Mouse (Mus musculus) CH12.LX (cell line): ENCODE results near the gene Phc2. TPM values are rescaled to one million over a fixed set of nuclear protein-coding genes. Genes with fewer than 3 reads are reported as not detected.

Source experiments
- DNase-seq: peaks from one replicate; pipeline ENCODE4 v3.0.0-alpha.2; 2013; ENCODE audit errors: extremely low read depth
- H3K27ac ChIP-seq: 2 replicates; pipeline ENCODE4 v1.5.1; 2012; ENCODE audit warnings: low read depth, mild to moderate bottlenecking, control low read depth, moderate library complexity; ENCODE audit not compliant: insufficient read depth
- H3K27me3 ChIP-seq: replicated peaks from 2 replicates; pipeline ENCODE3; 2012; ENCODE audit warnings: inconsistent platforms
- H3K36me3 ChIP-seq, 2 experiments: replicated peaks in 1 of 2; 2 replicates each; pipeline versions ENCODE3 to v1.6.1; 2012; ENCODE audit warnings: inconsistent platforms in 1 of 2, low read length in 1 of 2, mild to moderate bottlenecking in 1 of 2, mixed read lengths in 1 of 2, moderate library complexity in 1 of 2; ENCODE audit not compliant: control insufficient read depth in 1 of 2, insufficient read depth in 1 of 2
- H3K4me1 ChIP-seq, 2 experiments: 2 replicates each; pipeline ENCODE4 v1.6.1; 2012; ENCODE audit warnings: inconsistent platforms in 1 of 2, moderate library complexity in 1 of 2; ENCODE audit not compliant: insufficient read depth in 2 of 2, control insufficient read depth in 1 of 2
- H3K4me2 ChIP-seq: 2 replicates; pipeline ENCODE4 v1.6.1; 2012; ENCODE audit warnings: low read depth, mild to moderate bottlenecking, control low read depth; ENCODE audit not compliant: poor library complexity, insufficient read depth, severe bottlenecking
- H3K4me3 ChIP-seq, 3 experiments: fragments of 150-350 bp in 1 of 3; sonication (generic) in 1 of 3; replicated peaks in 1 of 3; 2 replicates each; pipeline versions ENCODE3 to v1.5.1; 2011 to 2012; ENCODE audit warnings: low read depth in 2 of 3, low read length in 2 of 3, mild to moderate bottlenecking in 2 of 3, moderate library complexity in 2 of 3, control low read depth in 1 of 3, improper control_type of control experiment in 1 of 3, inconsistent platforms in 1 of 3, mixed read lengths in 1 of 3; ENCODE audit not compliant: poor library complexity in 1 of 3
- H3K79me2 ChIP-seq: replicated peaks from 2 replicates; pipeline ENCODE4 v1.6.1; 2012; ENCODE audit warnings: mild to moderate bottlenecking, moderate library complexity; ENCODE audit not compliant: control insufficient read depth, poor library complexity, insufficient read depth, severe bottlenecking; ENCODE audit errors: extremely low read depth
- H3K9ac ChIP-seq: 2 replicates; pipeline ENCODE4 v1.6.1; 2012; ENCODE audit warnings: low read depth, mild to moderate bottlenecking, control low read depth, moderate library complexity; ENCODE audit not compliant: insufficient read depth
- H3K9me3 ChIP-seq: replicated peaks from 2 replicates; pipeline ENCODE3; 2012; ENCODE audit warnings: low read length, inconsistent platforms, mixed read lengths
- BHLHE40 ChIP-seq: IDR thresholded peaks from 2 replicates; pipeline ENCODE4 v1.6.1; 2011; ENCODE audit warnings: mild to moderate bottlenecking, low read depth, low read length, improper control_type of control experiment
- CHD1 ChIP-seq: IDR thresholded peaks from 2 replicates; pipeline ENCODE4 v1.6.1; 2012; ENCODE audit warnings: low read depth, low read length, improper control_type of control experiment, inconsistent platforms
- CHD2 ChIP-seq: IDR thresholded peaks from 2 replicates; pipeline ENCODE4 v1.6.1; 2011; ENCODE audit warnings: low read length, improper control_type of control experiment
- E2F4 ChIP-seq: IDR thresholded peaks from 2 replicates; pipeline ENCODE4 v1.6.1; 2011; ENCODE audit warnings: low read depth, low read length, improper control_type of control experiment; ENCODE audit not compliant: insufficient replicate concordance
- ELF1 ChIP-seq: IDR thresholded peaks from 2 replicates; pipeline ENCODE4 v1.6.1; 2014; ENCODE audit warnings: low read depth, mild to moderate bottlenecking, inconsistent platforms, low read length, improper control_type of control experiment
- EP300 ChIP-seq: IDR thresholded peaks from 2 replicates; pipeline ENCODE4 v1.6.1; 2011; ENCODE audit warnings: low read length, improper control_type of control experiment
- ETS1 ChIP-seq: conservative IDR thresholded peaks from 2 replicates; pipeline ENCODE4 v1.6.1; 2012; ENCODE audit warnings: low read depth, mild to moderate bottlenecking, inconsistent platforms, low read length, improper control_type of control experiment, moderate library complexity
- JUND ChIP-seq: conservative IDR thresholded peaks from 2 replicates; pipeline ENCODE4 v1.6.1; 2011; ENCODE audit warnings: low read depth, low read length, improper control_type of control experiment
- KAT2A ChIP-seq: IDR thresholded peaks from 2 replicates; pipeline ENCODE4 v1.6.1; 2012; ENCODE audit warnings: low read length, improper control_type of control experiment, inconsistent platforms; ENCODE audit not compliant: insufficient replicate concordance
- MAZ ChIP-seq: IDR thresholded peaks from 2 replicates; pipeline ENCODE4 v1.6.1; 2012; ENCODE audit warnings: low read depth, mild to moderate bottlenecking, inconsistent platforms, low read length, improper control_type of control experiment, moderate library complexity
- MEF2A ChIP-seq: IDR thresholded peaks from 2 replicates; pipeline ENCODE4 v1.6.1; 2014; ENCODE audit warnings: low read depth, mild to moderate bottlenecking, inconsistent platforms, low read length, improper control_type of control experiment, borderline replicate concordance
- MYC ChIP-seq: IDR thresholded peaks from 2 replicates; pipeline ENCODE4 v1.6.1; 2011; ENCODE audit warnings: low read depth, mild to moderate bottlenecking, improper control_type of control experiment, low read length
- NELFE ChIP-seq: IDR thresholded peaks from 2 replicates; pipeline ENCODE4 v1.6.1; 2011; ENCODE audit warnings: low read depth, low read length, improper control_type of control experiment
- POLR2A ChIP-seq: IDR thresholded peaks from 2 replicates; pipeline ENCODE4 v1.6.1; 2011; ENCODE audit warnings: low read depth, mild to moderate bottlenecking, improper control_type of control experiment, low read length
- POLR2AphosphoS2 ChIP-seq: IDR thresholded peaks from 2 replicates; pipeline ENCODE4 v1.6.1; 2011; ENCODE audit warnings: low read depth, low read length, improper control_type of control experiment
- RAD21 ChIP-seq: IDR thresholded peaks from 2 replicates; pipeline ENCODE4 v1.6.1; 2011; ENCODE audit warnings: low read depth, mild to moderate bottlenecking, low read length, improper control_type of control experiment, moderate library complexity
- RCOR1 ChIP-seq: conservative IDR thresholded peaks from 2 replicates; pipeline ENCODE4 v1.6.1; 2012; ENCODE audit warnings: low read depth, mild to moderate bottlenecking, inconsistent platforms, low read length, improper control_type of control experiment
- SIN3A ChIP-seq: IDR thresholded peaks from 2 replicates; pipeline ENCODE4 v1.6.1; 2012; ENCODE audit warnings: low read length, improper control_type of control experiment, inconsistent platforms
- SMC3 ChIP-seq: IDR thresholded peaks from 2 replicates; pipeline ENCODE4 v1.6.1; 2011; ENCODE audit warnings: low read depth, low read length, improper control_type of control experiment
- TCF12 ChIP-seq: IDR thresholded peaks from 2 replicates; pipeline ENCODE4 v1.6.1; 2014; ENCODE audit warnings: low read depth, mild to moderate bottlenecking, inconsistent platforms, low read length, improper control_type of control experiment
- UBTF ChIP-seq: IDR thresholded peaks from 2 replicates; pipeline ENCODE4 v1.6.1; 2012; ENCODE audit warnings: low read depth, mild to moderate bottlenecking, inconsistent platforms, low read length, improper control_type of control experiment, moderate library complexity
- ZC3H11A ChIP-seq: IDR thresholded peaks from 2 replicates; pipeline ENCODE4 v1.6.1; 2012; ENCODE audit warnings: low read depth, mild to moderate bottlenecking, inconsistent platforms, low read length, improper control_type of control experiment
- ZMIZ1 ChIP-seq: IDR thresholded peaks from 2 replicates; pipeline ENCODE4 v1.6.1; 2012; ENCODE audit warnings: low read depth, mild to moderate bottlenecking, inconsistent platforms, low read length, improper control_type of control experiment
- ZNF384 ChIP-seq: IDR thresholded peaks from 2 replicates; pipeline ENCODE4 v1.6.1; 2012; ENCODE audit warnings: low read depth, low read length, improper control_type of control experiment, inconsistent platforms
- dilution Hi-C: fragments of 300-500 bp; cut with MboI; formaldehyde crosslinking; loops from 2 replicates; pipeline ENCODE4 v1.14.3; 2020; ENCODE audit warnings: low sequenced_read_pairs; ENCODE audit not compliant: extremely low pct_unique_long_range_greater_than_20kb, extremely low pct_ligation_motif_present
- in situ Hi-C: fragments of 300-500 bp; cut with MboI; formaldehyde crosslinking; loops from 3 replicates; pipeline ENCODE4 v1.14.3; 2019; ENCODE audit warnings: low sequenced_read_pairs, low pct_ligation_motif_present, low pct_unique_long_range_greater_than_20kb, mixed read lengths
- polyA plus RNA-seq: library from polyadenylated mRNA; unstranded; fragments of >175 nt; gene quantifications from 2 replicates; pipeline ENCODE4 v1.2.1, GENCODE M21; 2012; ENCODE audit warnings: low read depth; ENCODE audit not compliant: insufficient read length
- total RNA-seq, 2 experiments: library from RNA; depleted of rRNA; stranded (reverse); fragments of 300-350 nt in 1 of 2; fragments of >200 nt in 1 of 2; gene quantifications; 2 replicates each; pipeline ENCODE4 v1.2.3; 2012 to 2014

The Phc2 gene
- total and polyA plus RNA-seq, 3 experiments: 24.1 to 53.2 (median 29.6) TPM

DNA sequence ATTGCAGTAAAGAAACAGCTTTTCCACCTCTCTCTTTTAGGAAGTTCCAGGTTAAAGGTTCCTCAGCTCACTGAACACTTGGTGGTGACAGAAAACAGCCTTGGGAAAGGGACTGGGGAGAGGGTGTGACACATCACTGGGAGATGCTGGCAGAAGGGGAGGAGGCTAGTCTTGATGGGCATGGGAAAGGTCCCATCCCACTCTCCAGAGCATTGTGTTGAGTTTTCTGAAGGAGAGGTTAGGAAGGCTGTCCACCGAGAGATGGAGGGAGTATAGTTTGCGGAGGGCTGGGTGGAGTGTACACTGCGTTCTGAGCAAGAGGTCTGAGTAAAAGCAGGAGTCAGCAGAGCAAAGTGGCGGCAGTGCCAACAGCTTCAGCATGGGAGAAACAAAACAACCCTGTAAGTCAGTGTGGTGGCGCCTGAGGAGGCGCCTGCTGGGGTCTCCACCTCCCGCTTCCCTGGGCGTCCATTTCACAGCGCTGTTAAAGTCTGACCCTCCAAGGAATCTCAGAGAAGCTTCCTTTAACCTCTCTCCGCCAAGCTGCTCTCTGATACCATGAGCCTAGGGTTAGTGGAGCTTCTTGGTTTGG, 88.0 kb downstream of the Phc2 start:
- Histone ChIP-seq H3K9me3 (no peaks in the 10 kb centered on the region), H3K36me3 (peaks cover 47 to 65% of the 10 kb centered on the region in 2 experiments), H3K4me2 (no peak overlapping the region), H3K4me1 (peaks cover 11 to 33% of the 10 kb centered on the region in 2 experiments), H3K27ac (no peak overlapping the region), H3K9ac (no peak overlapping the region), H3K4me3 (no peak overlapping the region), H3K27me3 (no peaks in the 10 kb centered on the region), H3K79me2 (peaks cover 12% of the 10 kb centered on the region)
- in situ Hi-C loops: no loop called here
- TF ChIP-seq ZMIZ1: no peak
- no peak for TF ChIP-seq TCF12
- TF ChIP-seq NELFE: no peak
- TF ChIP-seq MAZ: no peak
- no peak for TF ChIP-seq CHD2
- TF ChIP-seq CHD1: no peak
- no peak for TF ChIP-seq ETS1
- TF ChIP-seq POLR2A: no peak
- no peak for TF ChIP-seq POLR2AphosphoS2
- TF ChIP-seq ZC3H11A: no peak
- no peak for TF ChIP-seq E2F4
- no peak for TF ChIP-seq SIN3A
- TF ChIP-seq ELF1: no peak
- TF ChIP-seq ZNF384: no peak
- TF ChIP-seq MYC: no peak
- no peak for TF ChIP-seq JUND
- no peak for TF ChIP-seq UBTF
- no peak for TF ChIP-seq KAT2A
- TF ChIP-seq RAD21: no peak
- no peak for TF ChIP-seq MEF2A
- dilution Hi-C loops: no loop called here
- no peak for DNase-seq

DNA sequence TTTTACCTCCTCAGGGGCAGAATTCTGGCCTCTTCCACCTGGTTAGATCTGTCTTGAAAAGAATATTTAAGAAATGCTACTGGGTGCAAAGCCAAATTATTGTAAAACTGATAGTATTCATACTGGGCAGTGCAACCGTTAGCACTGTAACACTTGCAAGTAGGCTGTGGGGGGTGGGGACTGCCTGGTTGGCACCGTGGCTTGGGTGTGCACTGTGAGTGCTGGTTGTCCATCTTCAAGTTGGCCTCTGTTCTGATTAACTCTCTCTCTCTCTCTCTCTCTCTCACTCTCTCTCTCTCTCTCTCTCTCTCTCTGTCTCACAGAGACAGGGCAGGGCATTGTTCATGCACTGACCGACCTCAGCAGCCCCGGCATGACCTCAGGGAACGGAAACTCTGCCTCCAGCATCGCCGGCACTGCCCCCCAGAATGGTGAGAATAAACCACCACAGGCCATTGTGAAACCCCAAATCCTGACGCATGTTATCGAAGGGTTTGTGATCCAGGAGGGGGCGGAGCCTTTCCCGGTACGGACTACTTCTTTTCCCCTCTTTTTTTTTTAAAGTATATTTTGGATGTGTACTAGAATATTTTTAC, 88.6 kb downstream of the Phc2 start:
- no peak overlapping the region for H3K9ac ChIP-seq
- H3K27me3 ChIP-seq: no peaks in the 10 kb centered on the region
- H3K36me3 ChIP-seq: peaks cover 53 to 69% of the 10 kb centered on the region in 2 experiments
- H3K4me3 ChIP-seq: no peak overlapping the region
- no peak for TF ChIP-seq MEF2A
- TF ChIP-seq POLR2A: no peak
- no peak for TF ChIP-seq BHLHE40
- TF ChIP-seq SIN3A: no peak
- no peak for TF ChIP-seq MAZ
- TF ChIP-seq EP300: no peak
- no peak for TF ChIP-seq SMC3
- TF ChIP-seq RCOR1: no peak
- no peak for TF ChIP-seq RAD21
- H3K9me3 ChIP-seq: no peaks in the 10 kb centered on the region
- no peak overlapping the region for H3K4me2 ChIP-seq
- no peak for DNase-seq
- peaks cover 9% of the 10 kb centered on the region; the same call in 1 of the 2 replicates for H3K79me2 ChIP-seq
- no peak overlapping the region for H3K27ac ChIP-seq
- H3K4me1 ChIP-seq: peaks cover 7 to 31% of the 10 kb centered on the region in 2 experiments; a peak in 2 of 4 replicates
- in situ Hi-C loops (no loop called here), dilution Hi-C loops (no loop called here)
